Comparison of ENCODE assay signal across 19 mouse cellular contexts in the genomic region with DNA sequence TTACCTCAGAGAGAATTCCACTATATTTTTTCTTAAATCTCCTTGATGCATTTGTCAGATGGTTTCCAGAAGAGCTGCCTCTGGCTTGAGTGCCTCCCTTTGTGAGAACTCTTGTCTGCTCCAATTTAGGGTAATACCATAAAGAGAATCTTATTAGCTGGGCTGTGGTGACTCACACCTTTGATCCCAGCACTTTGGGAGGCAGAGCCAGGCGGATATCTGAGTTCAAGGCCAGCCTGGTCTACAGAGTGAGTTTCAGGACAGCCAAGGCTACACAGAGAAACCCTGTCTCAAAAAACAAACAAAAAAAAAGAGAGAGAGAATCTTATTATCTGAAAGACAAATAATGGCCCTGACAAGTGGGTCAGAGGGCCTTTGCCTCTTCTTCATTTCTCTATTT.
A peak's percentile ranks its signal among the peaks of the same experiment; 100 is the strongest.
DNase-seq lines count a peak whose midpoint lies in the region; ATAC-seq lines count a peak whose summit lies in the region.
"Had no signal": no experiment of that assay in that cellular context is flagged by ENCODE, and none has a peak within 500 bp of the region (broad histone marks: within the 10 kb centered on the region; RNA-seq: fewer than 3 reads in every experiment).

No protein-coding gene starts in this region.

- no peak overlapping the region for H3K4me2 ChIP-seq in limb, embryonic 13.5 days (replicated peaks)
- H3K4me2 ChIP-seq: embryonic facial prominence, embryonic 12.5 days; forebrain, embryonic 13.5 days; heart, embryonic 13.5 days; hindbrain, embryonic 13.5 days had no signal

- H3K36me3 ChIP-seq in limb, embryonic 13.5 days = no peaks in the 10 kb centered on the region
- H3K36me3 ChIP-seq: embryonic facial prominence, embryonic 12.5 days; heart, embryonic 13.5 days; hindbrain, embryonic 13.5 days had no signal

- no peaks in the 10 kb centered on the region for H3K9me3 ChIP-seq in limb, embryonic 13.5 days
- H3K9me3 ChIP-seq: embryonic facial prominence, embryonic 12.5 days; forebrain, embryonic 13.5 days; heart, embryonic 13.5 days; hindbrain, embryonic 13.5 days had no signal

- H3K27me3 ChIP-seq in limb, embryonic 13.5 days = no peaks in the 10 kb centered on the region
- H3K27me3 ChIP-seq: embryonic facial prominence, embryonic 12.5 days; forebrain, embryonic 13.5 days; heart, embryonic 13.5 days; hindbrain, embryonic 13.5 days had no signal

- no peak for ATAC-seq in limb, embryonic 13.5 days (ENCODE audit: low FRiP score, low read depth)
- ATAC-seq: forebrain, embryonic 13.5 days; forebrain, postnatal 0 days; hindbrain, postnatal 0 days had no signal

- no peak overlapping the region for H3K9ac ChIP-seq in limb, embryonic 13.5 days
- H3K9ac ChIP-seq: embryonic facial prominence, embryonic 12.5 days; forebrain, embryonic 13.5 days; forebrain, postnatal 0 days; heart, embryonic 13.5 days; hindbrain, embryonic 13.5 days had no signal

- peaks cover 38% of the 10 kb centered on the region for H3K4me1 ChIP-seq in limb, embryonic 13.5 days

- 0 out of 2 replicates have a peak overlapping the region, but pooled peaks have one; percentile 72 for H3K27ac ChIP-seq in limb, embryonic 13.5 days
- H3K27ac ChIP-seq: forebrain, embryonic 13.5 days; hindbrain, embryonic 13.5 days; hindbrain, postnatal 0 days had no signal

- H3K4me3 ChIP-seq in limb, embryonic 13.5 days = no peak overlapping the region
- H3K4me3 ChIP-seq: embryonic facial prominence, embryonic 12.5 days; forebrain, embryonic 13.5 days; heart, embryonic 13.5 days; hindbrain, embryonic 13.5 days had no signal

- DNase-seq in adrenal gland, postnatal 25 days = peak; percentile 40
- no peak for DNase-seq in adrenal gland, postnatal 10 days
- peak; percentile 18 for DNase-seq in MN1 (ENCODE audit: low spot score)
- DNase-seq in adrenal gland, postnatal 36 days = peak; percentile 55 to 72
- no peak for DNase-seq in spleen, postnatal 4 days (ENCODE audit: low spot score in 2 of 2)
- DNase-seq: cerebellum, adult 11 months; cerebellum, adult 8-10 months; cerebellum, postnatal 14 days; embryo, embryonic 11 days; forebrain, postnatal 0 days; gastrocnemius, postnatal 36 days; heart, postnatal 4 days; kidney, adult 11 months had no signal

- 71% methylated on average over 1 of the region's 1 CpGs for WGBS in limb, embryonic 13.5 days

Comparison
In these comparisons a context has a peak if more than half of its experiments do, and no peak if none do; other contexts are left out.
1. DNase-seq: peak in adrenal gland, postnatal 25 days (single experiment), MN1 (single experiment) and adrenal gland, postnatal 36 days (2 of 2); none in adrenal gland, postnatal 10 days (single experiment) and spleen, postnatal 4 days (0 of 2).